Mouse (Mus musculus): ENCODE measurements around the gene Crp. TPM values are rescaled to one million over a fixed set of nuclear protein-coding genes. Genes with fewer than 3 reads are reported as not detected.

Gene Crp
- total and polyA plus RNA-seq, 3 experiments: not detected

DNA sequence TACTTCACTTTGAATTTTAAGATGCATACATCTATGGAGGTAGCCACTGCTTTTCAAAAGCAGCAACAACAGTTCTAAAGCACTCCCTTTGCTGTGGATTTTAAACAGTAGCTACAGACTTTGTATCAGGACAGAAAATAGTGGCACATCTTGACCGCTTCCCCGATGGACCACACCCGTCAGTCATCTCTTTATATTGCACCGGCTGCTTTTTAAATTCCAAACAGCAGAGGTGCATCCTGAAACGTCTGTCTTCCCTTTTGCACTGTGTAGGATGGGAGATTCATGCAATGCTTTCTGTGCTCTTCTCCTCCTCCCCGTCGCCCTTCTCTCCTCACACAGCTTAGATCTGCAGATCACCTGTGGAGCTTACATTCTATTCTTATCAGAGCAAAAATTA lies 57.3 kb downstream of the Crp start:
- DNase-seq (ENCODE audit: low read depth, low spot score): no peak
- no peaks in the 10 kb centered on the region for H3K9me3 ChIP-seq (replicated peaks; ENCODE audit: insufficient read depth, low read length)
- H3K27me3 ChIP-seq (ENCODE audit: control insufficient read depth in 1 of 2, insufficient read depth in 2 of 2, low read length in 2 of 2): no peaks in the 10 kb centered on the region

GRCm38 (mm10) chr1:172759525-172759924 lies 61.7 kb downstream of the Crp start:
- no peak for TF ChIP-seq CTCF (IDR thresholded peaks at IDR 0.05 in 2 of 3, conservative IDR thresholded peaks at IDR 0.05 in 1 of 3; ENCODE audit: control insufficient read depth in 1 of 3, insufficient read depth in 1 of 3, low read depth in 2 of 3, low read length in 3 of 3, poor library complexity in 1 of 3, severe bottlenecking in 1 of 3)
- no peak for TF ChIP-seq RCOR1 (IDR thresholded peaks at IDR 0.05; ENCODE audit: low read depth, low read length)
- no peak for TF ChIP-seq KAT2A (conservative IDR thresholded peaks at IDR 0.05; ENCODE audit: low read depth, low read length)
- no peak for TF ChIP-seq TAL1 (IDR thresholded peaks at IDR 0.05; ENCODE audit: low read length)
- no peak for TF ChIP-seq USF2 (IDR thresholded peaks at IDR 0.05; ENCODE audit: borderline replicate concordance in 1 of 2, insufficient read depth in 1 of 2, low read depth in 1 of 2, low read length in 2 of 2)
- no peak for TF ChIP-seq EP300 (IDR thresholded peaks at IDR 0.05; ENCODE audit: low read depth in 1 of 2, low read length in 2 of 2)
- no peak for TF ChIP-seq POLR2AphosphoS2 (IDR thresholded peaks at IDR 0.05; ENCODE audit: low read length)
- no peak for TF ChIP-seq TBP (IDR thresholded peaks at IDR 0.05; ENCODE audit: low read depth, low read length)
- TF ChIP-seq BHLHE40 (IDR thresholded peaks at IDR 0.05; ENCODE audit: borderline replicate concordance, low read depth, low read length): no peak
- no peak for TF ChIP-seq ZMIZ1 (IDR thresholded peaks at IDR 0.05; ENCODE audit: low read depth, low read length)
- no peak for TF ChIP-seq RAD21 (IDR thresholded peaks at IDR 0.05; ENCODE audit: low read depth, low read length)
- no peak for TF ChIP-seq GABPA (IDR thresholded peaks at IDR 0.05; ENCODE audit: low read depth, low read length)
- TF ChIP-seq NRF1 (IDR thresholded peaks at IDR 0.05; ENCODE audit: insufficient read depth, low read depth, low read length, poor library complexity, severe bottlenecking): no peak
- no peak for TF ChIP-seq MEF2A (IDR thresholded peaks at IDR 0.05; ENCODE audit: extremely low read depth, insufficient replicate concordance, low read depth, low read length, poor library complexity, severe bottlenecking)
- no peak for TF ChIP-seq SIN3A (IDR thresholded peaks at IDR 0.05; ENCODE audit: low read length)
- TF ChIP-seq MAFK (IDR thresholded peaks at IDR 0.05; ENCODE audit: borderline replicate concordance, low read depth, low read length): no peak
- TF ChIP-seq MYC (IDR thresholded peaks at IDR 0.05; ENCODE audit: low read depth, low read length): no peak
- no peak for TF ChIP-seq JUND (IDR thresholded peaks at IDR 0.05; ENCODE audit: low read depth, low read length)
- no peak for TF ChIP-seq MAZ (IDR thresholded peaks at IDR 0.05; ENCODE audit: low read depth, low read length)
- TF ChIP-seq USF1 (IDR thresholded peaks at IDR 0.05; ENCODE audit: low read depth, low read length): no peak
- H3K9me3 ChIP-seq (replicated peaks; ENCODE audit: insufficient read depth, low read length): no peaks in the 10 kb centered on the region
- H3K36me3 ChIP-seq (ENCODE audit: control insufficient read depth in 1 of 2, insufficient read depth in 2 of 2, low read length in 2 of 2): no peaks in the 10 kb centered on the region
- H3K9ac ChIP-seq (ENCODE audit: control insufficient read depth, low read depth, low read length, poor library complexity, severe bottlenecking): no peak overlapping the region
- no peak for DNase-seq (ENCODE audit: low read depth, low spot score)
- H3K4me3 ChIP-seq (ENCODE audit: control insufficient read depth in 1 of 2, insufficient read depth in 1 of 2, low read depth in 2 of 2, low read length in 2 of 2): no peak overlapping the region
- no peaks in the 10 kb centered on the region for H3K27me3 ChIP-seq (ENCODE audit: control insufficient read depth in 1 of 2, insufficient read depth in 2 of 2, low read length in 2 of 2)
- no peaks in the 10 kb centered on the region for H3K79me2 ChIP-seq (ENCODE audit: control insufficient read depth, insufficient read depth, low read length, poor library complexity)
- no peak overlapping the region for H3K27ac ChIP-seq (ENCODE audit: control insufficient read depth, low read depth, low read length)
- H3K4me1 ChIP-seq (ENCODE audit: control insufficient read depth in 1 of 2, insufficient read depth in 2 of 2, low read length in 2 of 2): no peaks in the 10 kb centered on the region

More for the DNA sequence above, 57.3 kb downstream of the Crp start:
- TF ChIP-seq POLR2AphosphoS5 (IDR thresholded peaks at IDR 0.05; ENCODE audit: borderline replicate concordance, low read depth, low read length): no peak
- Histone ChIP-seq H3K79me2 (ENCODE audit: control insufficient read depth, insufficient read depth, low read length, poor library complexity) (no peaks in the 10 kb centered on the region), H3K9ac (ENCODE audit: control insufficient read depth, low read depth, low read length, poor library complexity, severe bottlenecking) (no peak overlapping the region), H3K36me3 (ENCODE audit: control insufficient read depth in 1 of 2, insufficient read depth in 2 of 2, low read length in 2 of 2) (no peaks in the 10 kb centered on the region), H3K27ac (ENCODE audit: control insufficient read depth, low read depth, low read length) (no peak overlapping the region), H3K4me3 (ENCODE audit: control insufficient read depth in 1 of 2, insufficient read depth in 1 of 2, low read depth in 2 of 2, low read length in 2 of 2) (no peak overlapping the region), H3K4me1 (ENCODE audit: control insufficient read depth in 1 of 2, insufficient read depth in 2 of 2, low read length in 2 of 2) (no peaks in the 10 kb centered on the region)
